Mouse (Mus musculus): ENCODE measurements around the gene Pgpep1.

Gene Pgpep1

DNA sequence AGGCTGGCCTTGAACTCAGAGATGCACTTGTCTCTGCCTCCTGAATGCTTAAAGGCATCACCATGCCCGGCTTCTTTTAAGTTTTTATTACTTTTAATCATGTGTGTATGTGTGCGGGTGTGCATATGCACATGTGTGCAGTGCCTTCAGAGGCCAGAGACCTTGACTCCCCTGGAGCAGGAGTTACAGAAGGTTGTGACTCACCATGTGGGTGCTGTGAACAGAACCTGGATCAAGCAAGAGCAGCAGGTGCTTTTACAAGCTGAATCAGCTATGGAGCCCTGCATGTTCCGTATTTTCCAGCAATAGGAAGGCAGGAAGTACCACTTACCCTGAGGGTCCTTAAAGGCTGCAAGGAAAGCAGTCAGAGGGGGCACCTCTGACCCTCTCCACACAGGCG lies 31.0 kb upstream of the Pgpep1 start:
- DNase-seq (ENCODE audit: extremely low spot score, low read depth, low spot score): no peak

- no peak for DNase-seq (ENCODE audit: extremely low spot score, low read depth, low spot score)
Observed at GRCm38 (mm10) chr8:70689892-70690390, 29.8 kb upstream of the Pgpep1 start.

GRCm38 (mm10) chr8:70688136-70688535 lies 27.9 kb upstream of the Pgpep1 start:
- DNase-seq (ENCODE audit: extremely low spot score, low read depth, low spot score): no peak

DNA sequence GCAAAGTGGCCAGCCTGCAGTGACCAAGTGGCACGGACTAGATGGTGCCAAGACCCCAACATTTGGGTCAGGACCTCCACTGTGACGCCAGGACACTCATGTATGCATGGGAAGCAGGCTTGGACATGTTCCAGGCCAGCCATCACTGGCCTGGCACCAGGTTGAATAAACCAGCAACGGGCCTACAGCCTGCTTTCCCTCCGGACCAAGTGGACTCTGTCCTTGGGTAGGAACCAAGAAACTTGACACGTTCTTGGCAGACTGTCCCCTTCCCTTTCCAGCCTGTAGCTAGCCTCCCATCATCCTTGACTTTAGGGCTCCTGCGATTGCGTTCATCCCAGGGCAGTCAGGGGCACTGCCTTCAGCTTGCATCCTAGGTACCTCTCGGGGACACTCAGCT lies 27.4 kb upstream of the Pgpep1 start:
- no peak for DNase-seq (ENCODE audit: extremely low spot score, low read depth, low spot score)

GRCm38 (mm10) chr8:70684291-70684690 lies 24.1 kb upstream of the Pgpep1 start:
- no peak for DNase-seq (ENCODE audit: extremely low spot score, low read depth, low spot score)

- no peak for DNase-seq (ENCODE audit: extremely low spot score, low read depth, low spot score)
Observed at GRCm38 (mm10) chr8:70682692-70683091, 22.5 kb upstream of the Pgpep1 start.

GRCm38 (mm10) chr8:70682193-70682592 lies 22.0 kb upstream of the Pgpep1 start:
- DNase-seq (ENCODE audit: extremely low spot score, low read depth, low spot score): no peak

DNA sequence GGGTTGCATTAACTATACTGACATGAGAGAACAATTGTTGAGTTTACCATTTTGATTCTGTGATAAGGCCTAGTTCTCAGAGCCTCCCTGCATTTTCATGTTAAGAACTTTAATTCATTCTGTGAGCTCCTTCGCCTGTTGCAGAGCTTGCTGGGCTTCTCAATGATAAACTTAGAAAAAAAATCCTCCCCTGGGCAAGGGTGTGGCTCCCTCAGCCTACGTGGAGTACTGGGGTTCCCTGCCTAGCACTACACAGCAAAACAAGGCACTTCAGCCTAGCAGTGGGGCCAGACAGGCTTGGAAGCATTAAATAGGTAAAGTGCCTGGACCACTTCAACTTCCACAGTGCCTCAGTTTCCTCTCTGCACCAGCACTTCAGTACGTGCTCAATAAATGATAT lies 21.2 kb upstream of the Pgpep1 start:
- no peak for DNase-seq (ENCODE audit: extremely low spot score, low read depth, low spot score)

GRCm38 (mm10) chr8:70680039-70680438 lies 19.9 kb upstream of the Pgpep1 start:
- no peak for DNase-seq (ENCODE audit: extremely low spot score, low read depth, low spot score)

DNA sequence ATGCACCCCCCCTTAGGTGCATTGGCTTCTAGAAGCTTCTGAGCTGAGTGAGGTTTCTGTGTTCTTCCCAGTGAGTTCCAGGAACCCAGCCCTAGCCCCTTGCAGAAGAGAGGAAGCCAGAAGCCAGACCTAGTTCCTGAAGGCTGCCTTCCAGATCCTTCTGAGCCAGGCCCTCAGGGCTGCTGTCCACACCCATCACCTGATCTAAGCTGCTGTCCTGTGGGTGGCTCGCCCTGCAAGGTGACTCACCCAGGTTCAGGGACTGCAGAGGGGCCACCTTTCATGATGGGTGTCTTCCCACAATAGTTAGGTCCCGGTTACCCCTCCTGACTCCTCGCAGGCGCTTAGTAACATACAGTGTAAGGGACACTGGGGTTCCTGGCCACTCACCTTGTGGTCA lies 19.2 kb upstream of the Pgpep1 start:
- DNase-seq (ENCODE audit: extremely low spot score, low read depth, low spot score): no peak

- no peak for DNase-seq (ENCODE audit: extremely low spot score, low read depth, low spot score)
Observed at GRCm38 (mm10) chr8:70678679-70679078, 18.5 kb upstream of the Pgpep1 start.

DNA sequence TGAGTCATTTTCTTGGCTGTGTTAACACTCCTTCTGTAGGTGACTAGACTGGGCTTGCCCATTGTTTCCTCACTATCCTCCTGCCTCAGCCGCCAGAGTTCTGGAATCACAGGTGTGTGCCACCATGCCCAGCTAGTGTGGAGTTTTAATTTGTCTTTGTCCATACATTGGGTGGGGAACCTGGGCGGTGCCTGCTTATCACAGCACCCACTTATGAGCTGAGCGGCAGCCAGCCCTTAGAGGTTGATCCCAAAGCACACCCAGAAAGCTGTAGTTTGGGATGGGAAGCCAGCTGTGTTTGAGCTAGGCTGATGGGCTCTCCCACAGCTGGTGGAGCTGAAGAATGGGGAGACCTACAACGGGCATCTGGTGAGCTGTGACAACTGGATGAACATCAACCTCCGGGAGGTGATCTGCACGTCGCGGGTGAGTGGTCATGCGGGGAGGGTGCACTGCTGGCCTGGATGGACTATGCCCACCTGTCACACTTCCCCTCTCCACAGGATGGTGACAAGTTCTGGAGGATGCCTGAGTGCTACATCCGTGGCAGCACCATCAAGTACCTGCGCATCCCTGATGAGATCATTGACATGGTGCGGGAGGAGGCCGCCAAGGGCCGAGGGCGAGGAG lies 17.4 kb upstream of the Pgpep1 start:
- DNase-seq (ENCODE audit: extremely low spot score, low read depth, low spot score): no peak

DNA sequence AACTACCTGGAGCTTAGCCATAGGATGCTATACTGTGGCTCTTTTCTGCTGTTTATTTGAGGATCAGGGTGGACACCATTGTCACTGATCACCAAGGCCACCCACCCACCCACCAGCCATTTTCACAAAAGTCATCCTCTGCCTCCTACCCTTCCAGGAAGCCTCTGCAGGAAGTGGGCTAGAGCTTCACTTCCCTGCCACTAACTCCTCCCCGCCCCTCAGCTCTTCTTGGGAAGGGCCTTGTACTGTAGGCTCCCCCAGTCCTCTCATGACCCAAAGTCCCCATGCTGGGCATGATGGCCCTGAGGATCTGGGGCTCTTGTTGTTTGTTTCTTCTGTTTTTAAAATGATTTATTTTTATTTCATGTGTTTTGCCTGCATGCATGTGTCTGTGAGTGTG lies 15.1 kb upstream of the Pgpep1 start:
- DNase-seq (ENCODE audit: extremely low spot score, low read depth, low spot score): no peak

GRCm38 (mm10) chr8:70674716-70675115 lies 14.5 kb upstream of the Pgpep1 start:
- DNase-seq (ENCODE audit: extremely low spot score, low read depth, low spot score): no peak

DNA sequence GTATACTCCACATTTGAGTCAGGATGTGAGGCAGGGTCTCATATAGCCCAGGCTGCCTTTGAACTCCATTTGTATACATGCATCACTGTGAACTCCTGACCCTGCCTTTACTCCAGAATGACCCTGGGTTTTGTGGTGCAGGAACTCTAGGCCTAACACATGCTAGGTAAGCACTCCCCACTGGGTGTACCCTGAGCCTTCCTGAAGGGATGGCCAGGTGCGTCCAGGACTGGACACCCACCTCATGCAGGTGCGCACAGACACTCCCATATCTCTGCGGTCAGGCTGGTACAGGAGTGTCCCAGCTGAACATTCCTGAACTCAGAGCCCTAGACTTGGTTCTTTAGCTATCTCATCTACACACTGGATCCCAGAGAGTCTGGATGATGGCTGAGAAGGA lies 13.9 kb upstream of the Pgpep1 start:
- DNase-seq (ENCODE audit: extremely low spot score, low read depth, low spot score): no peak

- DNase-seq (ENCODE audit: extremely low spot score, low read depth, low spot score): peak; percentile 98
Observed at GRCm38 (mm10) chr8:70673079-70673856, 13.1 kb upstream of the Pgpep1 start, which contains the start of gene Lsm4. Gene Lsm4 (plus strand): TSS chr8:70673248.

GRCm38 (mm10) chr8:70672325-70673078 lies 12.3 kb upstream of the Pgpep1 start:
- no peak for DNase-seq (ENCODE audit: extremely low spot score, low read depth, low spot score)

DNA sequence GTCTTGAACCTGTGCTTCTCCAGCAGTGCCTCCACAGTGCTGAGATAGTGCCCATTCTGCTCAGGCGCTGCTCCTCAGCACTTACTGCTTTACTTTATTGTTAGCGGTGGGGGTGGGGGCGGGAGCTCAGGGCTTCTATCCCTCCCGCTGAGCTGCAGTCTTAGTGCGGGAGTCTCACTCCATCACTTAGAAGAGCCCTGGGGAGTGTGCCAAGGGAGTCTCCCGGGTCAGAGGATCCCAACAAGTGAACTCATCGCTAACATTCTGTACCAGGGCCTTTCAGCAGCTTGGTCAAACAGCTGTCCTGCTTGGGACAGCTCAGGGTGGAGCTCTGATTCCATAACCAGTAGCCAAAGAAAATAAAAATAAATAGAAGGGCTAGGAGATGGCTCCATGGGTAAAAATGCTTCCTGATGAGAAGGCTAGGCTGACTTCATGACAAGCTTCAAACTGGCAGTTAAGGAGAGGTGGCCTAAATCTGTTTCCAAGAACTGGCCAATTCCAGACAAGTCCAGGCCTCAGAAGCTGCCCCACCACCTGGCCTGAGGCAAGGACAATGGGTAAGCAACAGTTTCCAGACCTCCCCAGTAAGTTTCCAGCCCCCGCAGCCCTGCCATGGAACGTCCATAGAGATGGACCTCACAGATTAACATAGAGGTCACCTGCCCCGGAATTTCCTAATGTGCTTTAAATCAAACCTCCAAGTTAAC lies 11.6 kb upstream of the Pgpep1 start:
- DNase-seq (ENCODE audit: extremely low spot score, low read depth, low spot score): no peak

DNA sequence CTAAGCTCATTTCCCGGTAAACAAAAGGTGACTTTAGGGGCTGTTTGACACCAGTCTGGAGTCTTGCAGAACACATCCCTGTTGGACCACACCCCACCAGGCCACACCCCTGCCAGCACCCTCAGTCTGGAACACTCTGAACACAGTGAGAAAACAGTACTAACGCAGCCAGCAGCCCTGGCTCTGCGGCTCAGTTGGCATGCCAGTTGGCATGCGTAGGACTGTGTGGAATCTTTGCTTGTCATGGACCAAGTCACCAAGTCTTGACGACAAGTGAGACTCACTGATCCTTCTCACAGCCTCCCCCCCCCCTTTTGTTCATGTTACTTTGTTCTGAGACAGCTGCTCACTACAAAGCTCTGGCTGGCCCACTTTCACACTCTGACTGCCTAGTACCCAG lies 6.9 kb upstream of the Pgpep1 start:
- DNase-seq (ENCODE audit: extremely low spot score, low read depth, low spot score): no peak

- DNase-seq (ENCODE audit: extremely low spot score, low read depth, low spot score): no peak
Observed at GRCm38 (mm10) chr8:70665599-70665998, 5.4 kb upstream of the Pgpep1 start.

DNA sequence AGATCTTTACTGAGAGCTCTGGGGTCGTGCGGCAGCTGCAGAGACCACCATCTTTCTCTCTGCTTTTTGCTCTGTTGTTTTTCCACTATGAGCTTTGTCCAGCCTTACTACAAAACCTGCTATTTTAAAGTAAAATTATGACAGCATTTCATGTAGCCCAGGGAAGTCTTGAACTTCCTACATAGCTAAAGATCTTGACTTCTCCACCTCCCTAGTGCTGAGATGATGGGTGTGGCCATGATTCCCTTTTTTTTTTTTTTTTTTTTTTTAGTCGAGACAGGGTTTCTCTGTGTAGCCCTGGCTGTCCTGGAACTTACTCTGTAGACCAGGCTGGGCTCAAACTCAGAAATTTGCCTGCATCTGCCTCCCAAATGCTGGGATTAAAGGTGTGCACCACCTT lies 4.4 kb upstream of the Pgpep1 start:
- DNase-seq (ENCODE audit: extremely low spot score, low read depth, low spot score): no peak
